Mouse (Mus musculus): ENCODE measurements around the gene Fam19a1.
"Not testable (repeated sequence)": the region's sequence is repeated elsewhere in the genome, so short reads cannot be mapped to it uniquely, and the experiment has no call there.

The Fam19a1 gene

GRCm38 (mm10) chr6:96112854-96113253, at the start of gene Fam19a1:
Gene Fam19a1 (plus strand): TSS chr6:96113154.
- in situ Hi-C loops (cut with MboI, MseI), result no loop called here

GRCm38 (mm10) chr6:96071080-96071479, 41.9 kb upstream of the Fam19a1 start:
- in situ Hi-C loops (cut with MboI, MseI), result no loop called here

- in situ Hi-C loops (cut with MboI, MseI), result no loop called here
These were observed 41.4 kb upstream of the Fam19a1 start for GRCm38 (mm10) chr6:96071567-96071966.

GRCm38 (mm10) chr6:96089961-96090360, 23.0 kb upstream of the Fam19a1 start:
- in situ Hi-C loops (cut with MboI, MseI), result no loop called here

- in situ Hi-C loops (cut with MboI, MseI), result no loop called here
These were observed 19.2 kb upstream of the Fam19a1 start for GRCm38 (mm10) chr6:96093716-96094115.

GRCm38 (mm10) chr6:96098225-96098624, 14.7 kb upstream of the Fam19a1 start:
- in situ Hi-C loops (cut with MboI, MseI), result no loop called here

- in situ Hi-C loops (cut with MboI, MseI), result no loop called here
These were observed 1.3 kb upstream of the Fam19a1 start for GRCm38 (mm10) chr6:96111656-96112055.

- in situ Hi-C loops (cut with MboI, MseI), result no loop called here
These were observed 1.2 kb downstream of the Fam19a1 start for GRCm38 (mm10) chr6:96114151-96114550.

GRCm38 (mm10) chr6:96116148-96116533, 3.2 kb downstream of the Fam19a1 start:
- in situ Hi-C loops (cut with MboI, MseI), result no loop called here

- in situ Hi-C loops (cut with MboI, MseI), result no loop called here
These were observed 3.7 kb downstream of the Fam19a1 start for GRCm38 (mm10) chr6:96116534-96117272.

GRCm38 (mm10) chr6:96143326-96143725, 30.4 kb downstream of the Fam19a1 start:
- in situ Hi-C loops (cut with MboI, MseI), result no loop called here

GRCm38 (mm10) chr6:96165403-96165802, 52.4 kb downstream of the Fam19a1 start:
- in situ Hi-C loops (cut with MboI, MseI), result no loop called here

GRCm38 (mm10) chr6:96165818-96166379, 52.9 kb downstream of the Fam19a1 start, which contains the start of gene 1700123L14Rik:
Gene 1700123L14Rik (minus strand): TSS chr6:96166243.
- in situ Hi-C loops (cut with MboI, MseI), result no loop called here

GRCm38 (mm10) chr6:96167031-96167430, 54.1 kb downstream of the Fam19a1 start:
- in situ Hi-C loops (cut with MboI, MseI), result no loop called here

- in situ Hi-C loops (cut with MboI, MseI), result no loop called here
These were observed 60.7 kb downstream of the Fam19a1 start for GRCm38 (mm10) chr6:96173681-96174080.

- in situ Hi-C loops (cut with MboI, MseI), result no loop called here
These were observed 65.6 kb downstream of the Fam19a1 start for GRCm38 (mm10) chr6:96178530-96178929.

- in situ Hi-C loops (cut with MboI, MseI), result no loop called here
These were observed 70.4 kb downstream of the Fam19a1 start for GRCm38 (mm10) chr6:96183392-96183791.

GRCm38 (mm10) chr6:96186517-96186916, 73.6 kb downstream of the Fam19a1 start:
- in situ Hi-C loops (cut with MboI, MseI), result no loop called here

- in situ Hi-C loops (cut with MboI, MseI), result not testable (repeated sequence)
These were observed 86.0 kb downstream of the Fam19a1 start for GRCm38 (mm10) chr6:96198991-96199390.

- in situ Hi-C loops (cut with MboI, MseI), result no loop called here
These were observed 92.4 kb downstream of the Fam19a1 start for GRCm38 (mm10) chr6:96205395-96205794.

- in situ Hi-C loops (cut with MboI, MseI), result no loop called here
These were observed 121.9 kb downstream of the Fam19a1 start for GRCm38 (mm10) chr6:96234806-96235205.

GRCm38 (mm10) chr6:96244320-96244719, 131.4 kb downstream of the Fam19a1 start:
- in situ Hi-C loops (cut with MboI, MseI), result no loop called here

- in situ Hi-C loops (cut with MboI, MseI), result no loop called here
These were observed 139.0 kb downstream of the Fam19a1 start for GRCm38 (mm10) chr6:96252001-96252400.
